Mouse (Mus musculus) left cerebral cortex, adult 2 months (tissue): ENCODE measurements around the gene Klf6. TPM values are rescaled to one million over a fixed set of nuclear protein-coding genes. Genes with fewer than 3 reads are reported as not detected.

ENCODE experiments used
- DNase-seq, 2 experiments: peaks; one replicate each; pipeline ENCODE4 v3.0.0; 2021 to 2022; ENCODE audit warnings: low spot score in 2 of 2, mixed read lengths in 1 of 2; ENCODE audit errors: extremely low spot score in 1 of 2
- H3K27ac ChIP-seq: fragments of 200-600 bp; 2 replicates; pipeline ENCODE4 v1.8.1; 2022
- H3K4me3 ChIP-seq: fragments of 200-600 bp; 2 replicates; pipeline ENCODE4 v1.8.1; 2022
- CTCF ChIP-seq: fragments of 200-600 bp; IDR thresholded peaks from 2 replicates; pipeline ENCODE4 v1.8.1; 2022; ENCODE audit warnings: antibody characterized with exemption, mild to moderate bottlenecking, moderate library complexity
- intact Hi-C: fragments of 180-260 bp; cut with DNase I; formaldehyde crosslinking; loops from one replicate; pipeline ENCODE4 v1.15.1; 2025
- total RNA-seq, 2 experiments: library from RNA; stranded (reverse); gene quantifications; 2 replicates each; pipeline ENCODE4 v1.2.3; 2021

Klf6 gene
- total RNA-seq, 2 experiments from 2014 or later: 49.0 to 55.1 TPM

DNA sequence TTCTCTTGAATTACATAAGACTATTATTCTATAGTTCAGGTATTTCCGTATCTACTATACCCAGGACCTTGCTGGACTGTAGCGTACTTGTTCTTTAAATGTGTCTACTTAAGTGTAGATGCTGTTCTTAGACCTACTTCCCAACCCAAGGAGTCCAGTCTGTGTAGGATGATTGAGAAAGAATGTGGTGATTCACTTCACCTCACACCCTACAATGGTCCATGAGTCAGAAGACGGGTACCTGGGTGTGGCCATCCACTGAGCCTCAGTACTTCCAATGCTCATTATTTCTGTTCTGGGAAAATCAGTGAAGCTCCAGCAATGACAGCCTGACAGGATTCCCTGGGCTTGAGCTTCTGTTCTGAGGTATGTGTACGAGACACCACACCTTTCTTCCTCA lies 25.5 kb downstream of the Klf6 start:
- DNase-seq: no peak
- intact Hi-C loops: no loop called here
- Histone ChIP-seq H3K4me3 (no peak overlapping the region), H3K27ac (no peak overlapping the region)
- no peak for TF ChIP-seq CTCF

GRCm38 (mm10) chr13:5888164-5888563 lies 26.9 kb downstream of the Klf6 start:
- DNase-seq: no peak
- intact Hi-C loops: no loop called here
- H3K27ac ChIP-seq: no peak overlapping the region
- TF ChIP-seq CTCF: no peak
- no peak overlapping the region for H3K4me3 ChIP-seq

DNA sequence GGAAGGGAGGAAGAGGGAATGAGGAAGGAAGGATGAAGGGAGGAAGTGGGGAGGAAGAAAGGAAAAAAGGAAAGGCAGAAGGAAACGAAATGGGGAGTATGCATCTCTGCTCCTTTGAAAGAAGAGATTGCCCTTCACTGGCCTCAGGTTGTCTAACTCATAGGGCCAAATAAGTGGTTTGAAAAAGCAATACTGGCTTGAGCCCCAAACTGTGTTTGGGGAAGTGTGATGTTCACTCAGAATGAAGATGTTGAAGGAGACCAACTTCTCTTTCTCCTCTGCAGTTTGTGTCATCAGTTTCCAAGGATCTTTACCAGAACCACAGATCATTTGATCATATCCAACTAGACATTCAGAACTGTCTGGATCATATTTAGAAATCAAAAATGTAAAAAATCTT lies 27.4 kb downstream of the Klf6 start:
- Histone ChIP-seq H3K4me3 (no peak overlapping the region), H3K27ac (no peak overlapping the region)
- TF ChIP-seq CTCF: no peak
- DNase-seq: no peak
- intact Hi-C loops: no loop called here

DNA sequence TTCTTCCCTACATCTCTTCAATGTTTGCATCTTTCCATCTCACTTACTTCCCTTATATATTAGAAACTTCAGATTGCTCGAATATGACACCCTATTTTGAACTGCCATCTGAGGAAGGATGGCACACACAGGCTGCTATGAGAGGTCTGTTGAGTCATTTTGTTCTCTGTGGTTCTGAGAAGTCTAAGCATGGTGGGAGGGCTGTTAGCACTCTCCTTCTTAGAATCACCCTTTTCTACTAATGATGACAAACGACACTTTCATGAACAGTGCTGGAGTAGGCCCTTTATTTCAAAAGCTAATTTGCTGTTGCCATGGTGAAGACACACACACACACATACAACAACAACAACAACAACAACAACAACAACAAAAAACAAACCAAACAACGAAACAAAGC lies 28.8 kb downstream of the Klf6 start:
- intact Hi-C loops: no loop called here
- no peak for DNase-seq
- no peak for TF ChIP-seq CTCF
- H3K27ac ChIP-seq: no peak overlapping the region
- H3K4me3 ChIP-seq: no peak overlapping the region

DNA sequence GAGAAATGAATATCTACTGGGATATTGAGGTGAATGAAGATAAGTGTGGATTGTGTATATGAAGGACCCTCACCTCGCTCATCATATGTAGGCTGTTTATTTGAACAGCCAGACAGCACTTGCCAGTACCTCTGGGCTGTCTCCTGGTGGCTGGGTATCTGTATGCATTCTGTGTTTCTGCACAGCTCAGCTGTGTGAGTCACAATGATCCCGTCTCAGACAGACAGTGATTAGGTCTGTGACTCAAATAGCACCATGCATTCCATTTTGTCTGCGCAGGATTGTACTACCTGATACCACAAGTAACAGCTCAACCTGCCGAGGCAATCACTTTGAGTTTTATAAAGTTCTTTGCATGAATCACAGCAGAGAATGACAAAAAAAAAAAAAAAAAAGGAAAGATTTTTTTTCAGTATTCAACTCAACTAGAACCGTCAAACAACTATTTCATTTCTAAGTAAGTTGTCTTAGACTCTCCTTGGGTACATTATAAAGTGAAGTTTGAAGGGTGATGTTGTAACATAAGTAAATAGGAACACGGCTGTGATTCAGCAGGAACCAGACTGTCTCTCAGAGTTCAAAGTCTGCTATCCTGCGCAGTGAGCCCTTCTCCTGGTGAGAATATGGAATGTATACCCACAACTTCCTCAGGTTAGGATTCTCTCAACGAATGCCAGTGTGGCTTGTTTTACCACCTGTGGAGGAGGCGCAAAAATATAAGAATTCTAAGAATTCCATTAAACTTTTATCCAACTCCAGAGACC lies 31.6 kb downstream of the Klf6 start:
- Histone ChIP-seq H3K27ac (no peak overlapping the region), H3K4me3 (no peak overlapping the region)
- DNase-seq: no peak
- TF ChIP-seq CTCF: no peak; the same call in 1 of the 2 replicates
- intact Hi-C loops: no loop called here

DNA sequence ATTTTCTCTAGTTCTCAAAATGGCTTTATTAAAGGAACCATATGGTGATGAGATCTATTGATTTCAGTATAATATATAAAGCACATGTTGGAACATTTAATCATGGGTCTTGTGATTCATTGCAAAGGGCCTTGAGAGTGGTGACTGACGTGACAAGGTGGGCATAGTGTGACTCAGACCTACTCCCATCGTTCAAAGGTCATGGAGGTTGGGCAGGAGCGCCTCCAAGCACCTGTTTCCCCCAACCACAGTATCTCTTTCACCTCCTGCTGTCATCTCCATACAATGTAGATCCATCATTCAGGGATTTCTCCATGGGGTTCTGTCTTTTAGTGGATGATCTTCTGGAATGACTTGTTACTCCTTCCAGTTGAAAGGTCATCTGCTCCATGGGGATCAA lies 33.6 kb downstream of the Klf6 start:
- intact Hi-C loops: no loop called here
- Histone ChIP-seq H3K27ac (no peak overlapping the region), H3K4me3 (no peak overlapping the region)
- no peak for TF ChIP-seq CTCF
- DNase-seq: no peak

GRCm38 (mm10) chr13:5895851-5896250 lies 34.6 kb downstream of the Klf6 start:
- TF ChIP-seq CTCF: no peak
- no peak for DNase-seq
- intact Hi-C loops: no loop called here
- H3K27ac ChIP-seq: no peak overlapping the region
- no peak overlapping the region for H3K4me3 ChIP-seq

DNA sequence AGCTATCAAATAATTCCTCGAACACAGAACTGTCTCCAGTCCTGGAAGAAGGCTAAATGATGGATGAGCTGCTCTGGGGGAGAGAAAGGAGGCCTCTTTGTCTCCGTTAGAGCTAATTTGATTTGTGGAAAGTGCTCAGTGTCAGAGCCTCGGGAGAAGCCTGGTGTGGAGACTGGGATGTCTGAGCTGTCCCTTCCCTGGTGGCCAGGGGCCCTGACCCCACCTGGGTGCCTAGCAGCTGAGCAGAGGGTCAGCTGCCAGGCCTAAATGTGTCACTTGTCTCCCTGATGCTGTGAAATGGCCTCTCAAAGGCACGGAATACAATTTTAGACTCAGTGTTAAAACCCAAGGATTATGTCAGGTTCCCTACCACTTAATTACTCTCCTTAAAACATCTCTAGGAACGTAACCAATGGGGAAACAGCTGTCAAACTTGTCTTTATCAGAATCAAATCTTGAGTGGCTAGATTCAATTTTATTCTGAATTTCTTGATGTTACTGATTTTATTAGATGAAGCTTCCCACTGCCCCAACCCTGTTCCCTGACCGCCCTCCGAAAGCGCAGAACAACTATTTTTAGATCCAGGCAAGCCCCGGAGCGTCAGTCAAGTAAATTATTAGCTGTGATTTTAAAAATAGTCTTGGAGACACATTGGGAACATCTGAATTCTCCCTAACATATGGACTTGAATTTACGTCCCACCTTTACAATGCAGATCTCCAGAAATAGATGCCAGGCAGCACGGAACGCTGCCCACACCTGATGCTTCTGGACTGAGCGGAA lies 36.1 kb downstream of the Klf6 start:
- no peak for DNase-seq
- intact Hi-C loops: no loop called here
- H3K4me3 ChIP-seq: no peak overlapping the region
- H3K27ac ChIP-seq: no peak overlapping the region
- TF ChIP-seq CTCF: no peak

DNA sequence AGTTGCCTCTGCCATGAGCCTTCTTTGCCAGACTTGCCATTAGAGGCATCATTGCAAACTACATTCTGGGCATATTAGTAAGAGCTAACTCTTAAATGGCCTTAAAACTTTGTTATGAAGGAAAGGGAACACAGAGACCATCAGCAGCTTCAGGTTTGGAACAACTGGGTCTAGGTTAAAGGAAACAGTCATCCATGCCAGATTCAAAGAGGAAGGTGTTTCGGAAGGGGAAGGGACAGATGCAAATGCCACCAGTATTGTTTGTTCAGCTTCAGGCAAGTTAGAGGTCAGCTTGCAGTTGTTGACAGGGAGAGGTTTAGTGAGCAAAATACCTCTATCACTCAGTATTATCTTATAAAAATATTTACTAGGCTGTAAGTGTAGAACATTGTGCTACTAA lies 37.7 kb downstream of the Klf6 start:
- no peak for DNase-seq
- no peak for TF ChIP-seq CTCF
- intact Hi-C loops: no loop called here
- Histone ChIP-seq H3K27ac (no peak overlapping the region), H3K4me3 (no peak overlapping the region)

- intact Hi-C loops: no loop called here
Measured at GRCm38 (mm10) chr13:5899641-5900040, 38.4 kb downstream of the Klf6 start.

DNA sequence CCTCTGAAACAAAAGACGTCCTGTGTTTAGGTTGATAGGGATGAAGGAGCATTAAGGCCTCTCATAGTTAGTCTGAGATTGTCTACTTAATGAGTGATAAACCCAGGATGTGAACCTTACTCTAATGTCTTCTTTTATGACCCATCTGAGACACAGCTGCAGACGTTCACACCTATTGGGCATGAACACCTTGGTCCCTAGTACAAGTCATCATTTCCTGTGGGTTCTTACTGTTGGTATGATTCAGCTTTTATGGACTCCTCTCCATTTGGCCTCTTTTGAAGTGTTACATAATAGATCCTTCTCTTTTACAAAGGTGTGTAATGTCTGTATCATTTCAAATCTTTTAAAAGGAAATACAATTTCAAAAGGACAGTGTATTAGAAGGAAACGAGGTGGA lies 51.9 kb downstream of the Klf6 start:
- intact Hi-C loops: no loop called here

More at GRCm38 (mm10) chr13:5899641-5900040, 38.4 kb downstream of the Klf6 start:
- no peak overlapping the region for H3K27ac ChIP-seq
- TF ChIP-seq CTCF: no peak
- H3K4me3 ChIP-seq: no peak overlapping the region
- no peak for DNase-seq

GRCm38 (mm10) chr13:5917360-5917759 lies 56.1 kb downstream of the Klf6 start:
- intact Hi-C loops: no loop called here
- H3K27ac ChIP-seq: no peak overlapping the region
- no peak overlapping the region for H3K4me3 ChIP-seq
- no peak for TF ChIP-seq CTCF
- DNase-seq: no peak

More for the DNA sequence above, 51.9 kb downstream of the Klf6 start:
- no peak for TF ChIP-seq CTCF
- Histone ChIP-seq H3K4me3 (no peak overlapping the region), H3K27ac (no peak overlapping the region)
- no peak for DNase-seq
